Mouse (Mus musculus) retina, embryonic 14.5 days (tissue): ENCODE measurements around the gene Baz1b.
"Not testable (repeated sequence)": the region's sequence is repeated elsewhere in the genome, so short reads cannot be mapped to it uniquely, and the experiment has no call there.

Source experiments
- DNase-seq: peaks from one replicate; pipeline ENCODE4 v3.0.0-alpha.2; 2015; ENCODE audit warnings: low spot score

The Baz1b gene

DNA sequence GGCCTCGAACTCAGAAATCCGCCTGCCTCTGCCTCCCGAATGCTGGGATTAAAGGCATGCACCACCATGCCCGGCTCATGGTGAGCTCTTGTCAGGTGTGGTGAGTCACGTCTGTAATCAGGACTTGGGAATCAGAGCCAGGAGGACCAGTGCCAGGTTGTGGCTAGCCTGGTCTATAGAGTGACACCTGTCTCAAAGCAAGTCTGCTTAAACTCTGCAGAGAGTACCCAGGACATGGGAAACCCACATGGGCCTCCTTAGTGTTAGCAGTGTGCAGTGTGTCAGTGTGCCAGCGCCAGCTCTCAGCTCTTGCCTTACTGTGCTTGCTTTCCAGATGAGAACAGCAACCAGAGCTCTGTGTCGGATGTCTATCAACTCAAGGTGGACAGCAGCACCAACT is 7.4 kb upstream of the Baz1b start:
- no peak for DNase-seq

DNA sequence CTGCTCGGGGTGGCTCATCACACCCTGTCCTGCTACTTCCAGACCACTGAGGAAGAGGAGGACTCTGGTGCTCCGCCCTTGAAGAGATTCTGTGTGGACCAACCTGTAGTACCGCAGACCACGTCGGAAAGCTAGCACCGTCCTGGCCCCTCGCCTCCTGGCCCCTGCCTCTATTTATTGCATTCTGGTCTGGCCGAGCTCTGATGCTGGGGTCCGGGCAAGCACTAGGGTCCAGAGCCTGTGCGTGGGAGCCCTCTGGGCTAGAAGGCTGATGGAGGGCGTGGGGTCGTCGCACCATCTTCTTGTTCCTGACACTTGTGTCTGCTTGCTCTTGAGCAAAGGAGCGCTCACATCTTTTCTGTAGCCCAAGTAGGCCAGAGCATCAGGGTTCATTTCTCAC is 6.3 kb upstream of the Baz1b start:
- DNase-seq, result no peak

DNA sequence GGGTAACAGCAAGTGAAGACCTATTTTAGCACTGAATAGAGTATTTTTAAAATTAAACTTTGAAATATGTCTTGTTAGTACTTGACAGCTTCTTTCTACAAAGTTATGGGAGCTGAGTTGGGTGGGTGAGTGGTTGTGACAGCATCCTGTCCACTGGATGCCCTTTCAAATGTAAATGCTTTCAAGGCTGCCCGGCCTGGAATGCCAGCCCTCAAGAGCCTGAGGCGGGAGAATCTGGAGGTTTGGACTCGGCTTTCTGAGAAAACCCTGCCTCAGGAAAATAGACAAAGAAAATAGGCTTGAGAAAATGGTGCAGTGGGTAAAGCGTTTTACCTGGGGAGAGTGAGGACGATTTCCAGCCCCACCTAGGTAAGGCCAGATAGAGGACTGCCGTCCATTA is 5.3 kb upstream of the Baz1b start:
- no peak for DNase-seq

DNA sequence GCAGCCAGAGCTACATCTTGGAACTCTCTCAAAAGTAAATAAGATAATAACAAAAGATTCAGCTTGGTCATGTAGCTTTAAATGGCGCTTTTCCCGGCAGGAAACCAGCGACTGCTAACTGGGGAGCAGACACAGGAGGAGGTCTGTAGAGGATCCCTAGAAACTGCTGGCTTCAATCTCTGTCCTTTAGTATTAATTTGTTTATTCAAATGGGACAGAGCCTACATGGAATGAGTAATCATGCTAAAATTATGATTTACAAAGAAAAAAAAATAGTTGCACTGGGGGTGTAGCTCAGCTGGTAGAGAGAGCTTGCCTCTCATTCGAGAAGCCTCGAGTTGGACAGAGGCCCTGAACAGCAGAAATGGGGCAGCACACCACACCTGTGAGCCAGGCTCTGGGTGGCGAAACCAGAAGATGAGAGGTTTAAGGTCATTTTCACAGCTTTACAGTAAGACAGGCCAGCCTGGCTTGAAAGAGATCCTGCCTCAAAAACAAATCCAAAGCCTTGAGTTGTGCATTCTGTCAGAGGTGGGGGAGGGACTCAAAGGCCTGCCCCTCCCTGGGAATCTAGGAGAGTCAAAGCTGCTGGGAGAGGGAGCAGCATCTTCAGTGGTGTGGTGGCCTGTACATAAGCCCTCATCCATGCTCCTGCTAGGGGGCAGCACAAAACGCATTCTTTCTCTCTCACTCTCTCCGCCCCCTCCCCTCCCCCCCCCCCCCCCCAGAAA is 3.8 kb upstream of the Baz1b start:
- no peak for DNase-seq

DNA sequence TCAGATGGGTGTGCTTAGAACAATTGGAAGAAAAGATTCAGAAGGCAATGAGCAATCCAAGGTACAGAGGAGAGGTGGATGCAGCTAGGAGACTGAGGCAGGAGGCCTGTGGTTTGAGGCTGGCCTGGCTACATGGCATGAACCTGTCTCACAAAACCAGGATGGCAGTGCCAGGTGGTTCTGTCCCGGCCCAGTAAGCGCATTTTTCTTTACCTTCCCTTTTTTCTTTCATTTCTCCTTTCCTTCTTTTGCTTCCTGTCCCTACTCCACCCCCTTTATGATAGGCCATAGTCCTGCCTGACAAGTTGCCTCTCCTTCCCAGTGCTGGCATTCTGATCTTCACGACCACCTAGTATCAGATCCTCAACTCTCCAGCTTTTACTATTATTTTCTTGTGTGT is 2.0 kb upstream of the Baz1b start:
- DNase-seq, result no peak

DNA sequence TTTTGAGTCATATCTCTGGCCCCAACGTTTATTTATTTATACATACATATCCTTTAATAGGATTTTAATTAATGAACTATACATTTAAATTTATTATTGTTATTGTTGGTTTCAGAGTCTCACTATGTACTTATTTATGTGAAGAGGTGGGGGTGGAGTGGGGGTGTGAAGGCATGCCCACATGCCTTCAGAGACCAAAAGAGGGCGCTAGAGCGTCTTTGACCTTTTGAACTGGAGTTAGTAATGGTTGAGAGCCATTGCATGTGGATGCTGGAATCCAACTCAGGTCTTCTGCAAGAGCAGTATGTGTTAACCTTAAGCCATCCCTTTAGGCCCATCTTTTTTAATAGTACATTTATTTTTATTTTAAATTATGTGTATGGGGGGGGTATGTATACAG is 1.5 kb upstream of the Baz1b start:
- peak; percentile 66 for DNase-seq

DNA sequence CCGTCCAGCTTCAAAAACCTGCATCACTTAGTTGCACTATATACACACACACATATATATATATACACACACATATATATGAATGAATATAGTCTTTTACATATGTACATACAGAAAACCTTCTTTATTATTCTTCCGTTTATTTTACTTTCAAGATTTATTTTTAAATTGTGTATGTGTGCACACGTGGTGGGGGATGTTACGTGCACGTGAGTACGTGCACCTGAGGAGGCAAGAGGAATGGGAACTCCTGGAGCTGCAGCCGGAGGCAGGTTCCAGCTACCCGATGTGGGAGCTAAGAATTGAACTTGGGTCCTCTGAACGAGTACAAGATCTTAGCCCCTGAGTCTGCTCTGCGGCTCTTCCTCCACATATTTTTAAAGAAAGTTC is 838 bp upstream of the Baz1b start:
- no peak for DNase-seq

DNA sequence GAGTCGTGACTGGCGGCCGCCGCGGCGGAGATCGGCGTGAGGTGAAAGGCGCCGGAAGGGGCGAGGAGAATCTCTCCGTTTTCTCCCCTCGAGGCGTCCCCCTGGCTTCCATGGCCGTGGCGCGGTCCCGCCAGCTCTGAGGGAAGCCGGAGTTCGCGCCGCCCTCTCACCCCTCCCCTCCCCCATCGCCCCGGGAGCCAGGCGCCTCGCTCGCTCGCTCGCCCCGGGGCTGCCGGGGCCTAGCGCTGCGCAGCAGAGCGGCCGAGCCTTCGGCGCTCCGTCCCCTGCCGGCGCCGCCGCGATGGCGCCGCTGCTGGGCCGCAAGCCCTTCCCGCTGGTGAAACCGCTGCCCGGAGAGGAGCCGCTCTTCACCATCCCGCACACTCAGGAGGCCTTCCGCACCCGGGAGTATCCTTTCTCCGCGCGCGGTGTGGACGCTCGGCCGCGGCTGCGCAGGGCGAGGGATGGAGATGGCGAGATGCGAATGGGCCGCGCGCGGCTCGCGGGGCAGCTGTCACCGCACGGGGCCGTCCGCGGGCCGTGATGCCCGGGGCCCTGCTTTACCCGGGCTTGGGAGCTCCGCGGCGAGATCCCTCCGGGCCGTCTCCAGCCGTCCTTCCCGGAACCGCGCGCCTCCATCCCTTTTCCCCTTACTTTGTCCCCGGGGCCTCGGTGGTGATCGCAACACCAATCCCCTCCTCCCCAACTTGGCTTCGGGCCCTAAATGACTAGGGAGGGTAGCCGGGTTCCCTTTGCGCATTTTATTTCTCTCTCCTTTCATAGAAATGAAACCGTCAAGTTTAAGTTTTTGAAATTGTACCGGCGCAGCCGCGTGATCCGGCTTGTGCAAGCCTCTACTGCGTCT is 517 bp downstream of the Baz1b start:
- DNase-seq, result no peak

DNA sequence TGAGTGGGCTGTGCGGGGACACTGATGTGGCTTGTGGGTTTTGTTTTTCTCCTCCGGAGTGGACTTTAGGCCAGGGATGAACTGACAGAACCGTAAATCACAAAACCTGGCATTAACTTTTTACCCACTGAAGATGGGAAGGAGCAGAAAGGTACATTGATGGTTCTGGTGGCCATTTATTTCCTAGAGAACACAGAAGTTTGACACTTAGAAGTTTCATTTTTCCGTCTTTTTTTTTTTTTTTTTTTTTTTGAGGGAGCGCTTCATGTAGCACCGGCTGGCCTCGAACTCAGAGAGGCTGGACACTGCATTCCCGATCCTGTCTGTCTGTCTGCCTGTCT is 1.1 kb downstream of the Baz1b start:
- no peak for DNase-seq

DNA sequence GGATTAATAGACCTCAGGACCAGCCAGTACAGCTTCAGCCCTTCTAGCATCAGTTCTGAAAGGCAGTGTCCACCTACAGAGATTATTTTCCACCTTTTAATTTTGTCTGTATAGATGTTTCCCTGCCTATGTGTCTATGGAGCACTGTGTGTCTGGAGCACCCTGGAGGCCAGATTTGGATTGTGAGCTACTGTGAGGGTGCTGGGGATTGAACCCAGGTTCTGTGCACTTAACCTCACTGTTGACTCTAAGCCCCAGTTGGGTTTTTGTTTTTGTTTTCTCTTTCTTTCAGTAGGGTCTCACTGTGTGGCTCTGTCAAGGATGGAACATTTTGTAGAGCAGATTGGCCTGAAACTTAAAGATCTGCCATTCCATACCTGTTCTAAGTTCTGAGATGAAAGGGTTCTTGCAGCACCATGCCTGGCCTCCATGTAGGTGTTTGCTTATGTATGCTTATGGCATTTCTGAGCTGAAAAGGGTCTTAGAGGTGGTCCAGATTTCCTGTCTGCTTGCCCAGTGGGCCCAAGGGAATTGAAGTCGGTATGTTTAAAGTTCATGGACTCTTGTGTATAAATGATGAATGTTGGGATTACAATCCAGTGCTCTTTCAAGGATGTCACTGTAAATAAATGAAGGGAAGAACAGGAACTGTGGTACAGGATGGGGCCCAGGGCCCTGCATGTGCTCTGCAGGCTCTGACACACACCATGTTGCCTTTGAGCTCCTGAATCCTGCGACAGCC is 2.4 kb downstream of the Baz1b start:
- DNase-seq, result no peak

DNA sequence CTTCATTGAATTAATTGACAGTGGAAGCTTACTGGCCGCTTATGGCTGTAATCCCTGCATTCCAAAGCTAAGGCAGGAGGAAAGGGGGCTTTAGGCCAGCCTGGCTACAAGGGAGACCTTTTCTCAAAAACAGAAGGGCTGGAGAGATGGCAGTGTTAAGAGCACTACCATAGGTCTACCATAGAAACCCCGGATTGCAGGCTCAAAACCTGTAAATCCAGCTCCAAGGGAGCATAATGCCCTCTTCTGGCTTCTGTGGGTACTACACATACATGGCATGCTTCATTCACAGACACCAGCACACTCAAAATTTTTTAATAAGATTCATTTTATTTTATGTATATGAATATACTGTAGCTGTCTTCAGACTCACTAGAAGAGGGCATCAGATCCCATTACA is 4.6 kb downstream of the Baz1b start:
- DNase-seq, result peak; percentile 83

DNA sequence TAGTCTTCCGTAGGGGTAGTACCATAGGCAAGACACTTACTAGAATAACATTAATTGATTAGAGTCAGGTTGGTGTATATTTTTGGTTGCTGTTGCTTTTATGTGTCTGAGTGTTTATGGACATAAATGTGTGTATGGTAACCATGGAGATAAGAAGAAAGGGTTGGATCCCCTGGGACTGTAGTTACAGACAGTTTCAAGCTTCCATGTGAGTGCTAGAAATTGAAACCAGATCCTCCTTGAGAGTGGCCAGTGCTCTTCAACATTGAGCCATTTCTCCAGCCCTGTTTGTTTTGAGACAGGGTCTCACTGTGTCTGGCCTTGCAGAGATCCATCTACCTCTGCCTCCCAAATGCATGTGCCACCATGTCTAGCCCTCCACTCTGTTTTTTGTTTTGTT is 5.4 kb downstream of the Baz1b start:
- no peak for DNase-seq

DNA sequence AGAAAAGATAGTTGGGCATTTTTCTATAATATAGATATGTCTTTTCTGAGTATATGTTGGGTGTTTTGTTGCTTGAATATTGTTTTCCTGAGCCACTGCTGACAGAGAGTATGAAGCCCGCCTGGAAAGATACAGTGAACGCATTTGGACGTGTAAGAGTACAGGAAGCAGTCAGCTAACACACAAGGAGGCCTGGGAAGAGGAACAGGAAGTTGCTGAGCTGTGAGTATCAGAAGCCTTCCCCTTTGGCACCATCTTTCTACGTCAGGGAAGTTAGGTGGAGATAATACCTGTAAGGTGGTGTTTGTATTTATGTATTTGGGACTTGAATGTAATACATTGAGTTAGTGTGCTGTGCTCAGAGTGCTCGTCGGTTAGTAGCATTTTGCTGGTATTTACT is 9.3 kb downstream of the Baz1b start:
- DNase-seq, result no peak

DNA sequence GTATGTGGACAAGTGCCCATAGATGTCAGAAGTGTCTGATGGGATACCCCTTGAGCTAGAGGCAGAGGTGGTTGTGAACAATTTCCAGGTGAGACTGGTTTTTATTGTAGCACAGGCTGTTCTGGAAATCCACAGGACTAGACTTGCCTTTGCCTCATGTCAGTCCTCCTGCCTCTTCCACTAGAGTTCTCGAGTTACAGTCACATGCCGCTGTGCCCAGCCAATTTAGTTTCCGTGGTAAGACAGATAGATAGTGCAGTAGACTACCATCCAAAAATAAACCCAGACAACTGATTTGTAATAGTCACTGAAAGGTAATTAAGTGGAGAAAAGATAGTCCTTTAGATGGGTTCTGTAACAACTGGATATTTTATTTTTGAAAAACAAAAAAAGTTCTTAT is 15.7 kb downstream of the Baz1b start:
- DNase-seq, result no peak

DNA sequence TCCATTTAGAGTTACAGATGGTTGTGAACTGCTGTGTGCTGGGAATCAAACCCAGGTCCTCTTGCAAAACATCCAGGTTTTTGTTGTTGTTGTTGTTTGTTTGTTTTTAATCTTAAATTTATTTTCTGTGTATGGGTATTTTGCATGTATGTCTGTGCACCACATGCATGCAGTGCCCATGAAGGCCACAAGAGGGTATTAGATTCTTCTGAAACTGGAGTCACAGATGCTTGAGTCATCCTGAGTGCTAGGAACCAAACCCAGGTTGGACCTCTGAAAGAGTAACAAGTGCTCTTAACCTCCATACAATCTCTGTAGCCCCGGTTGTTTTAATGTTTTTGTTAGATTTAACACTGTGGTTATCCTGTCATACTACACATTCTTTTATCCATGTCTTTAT is 21.1 kb downstream of the Baz1b start:
- peak; percentile 22 for DNase-seq

DNA sequence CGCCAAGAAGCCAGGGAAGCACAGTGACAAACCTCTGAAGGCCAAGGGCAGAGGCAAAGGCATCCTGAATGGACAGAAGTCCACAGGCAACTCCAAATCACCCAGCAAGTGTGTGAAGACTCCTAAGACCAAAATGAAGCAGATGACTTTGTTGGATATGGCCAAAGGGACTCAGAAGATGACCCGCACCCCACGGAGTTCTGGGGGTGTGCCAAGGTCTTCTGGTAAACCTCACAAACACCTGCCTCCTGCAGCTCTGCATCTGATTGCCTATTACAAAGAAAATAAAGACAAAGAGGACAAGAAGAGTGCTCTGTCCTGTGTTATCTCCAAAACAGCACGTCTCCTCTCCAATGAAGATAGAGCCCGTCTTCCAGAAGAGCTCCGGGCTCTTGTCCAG is 29.8 kb downstream of the Baz1b start:
- DNase-seq, result no peak

DNA sequence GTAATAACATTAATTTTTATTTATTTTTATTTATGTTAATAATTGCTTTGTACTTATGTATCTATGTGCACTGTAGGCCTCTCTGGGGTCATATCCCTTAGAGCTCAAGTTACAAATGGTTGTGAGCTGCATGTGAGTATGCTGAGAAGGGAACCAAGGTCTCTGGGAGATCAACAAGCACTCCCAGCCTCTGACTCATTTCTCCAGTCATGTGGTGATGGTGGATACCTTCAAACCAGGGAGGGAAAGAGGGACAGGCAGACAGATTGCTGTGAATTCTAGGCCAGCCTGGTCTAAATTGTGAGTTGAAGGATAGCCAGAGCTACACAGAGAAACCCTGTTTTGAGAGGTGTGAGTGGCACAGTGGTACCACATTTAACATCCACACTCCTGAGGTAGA is 33.9 kb downstream of the Baz1b start:
- no peak for DNase-seq

DNA sequence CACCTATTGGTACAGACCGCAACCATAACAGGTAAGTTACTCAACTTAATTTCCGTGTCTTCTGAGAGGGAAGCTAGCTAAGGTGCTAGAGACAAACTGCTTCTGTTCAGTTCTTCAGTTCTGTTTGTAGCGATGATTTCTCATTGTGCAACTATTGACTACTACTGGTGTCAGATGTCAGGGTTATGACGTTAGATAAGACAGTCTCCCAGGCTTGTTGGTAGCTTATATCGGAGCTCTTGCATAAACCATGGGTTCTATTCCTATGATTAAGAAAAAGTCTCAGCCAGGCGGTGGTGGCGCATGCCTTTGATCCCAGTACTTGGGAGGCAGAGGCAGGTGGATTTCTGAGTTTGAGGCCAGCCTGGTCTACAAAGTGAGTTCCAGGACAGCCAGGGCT is 35.0 kb downstream of the Baz1b start:
- DNase-seq, result no peak

DNA sequence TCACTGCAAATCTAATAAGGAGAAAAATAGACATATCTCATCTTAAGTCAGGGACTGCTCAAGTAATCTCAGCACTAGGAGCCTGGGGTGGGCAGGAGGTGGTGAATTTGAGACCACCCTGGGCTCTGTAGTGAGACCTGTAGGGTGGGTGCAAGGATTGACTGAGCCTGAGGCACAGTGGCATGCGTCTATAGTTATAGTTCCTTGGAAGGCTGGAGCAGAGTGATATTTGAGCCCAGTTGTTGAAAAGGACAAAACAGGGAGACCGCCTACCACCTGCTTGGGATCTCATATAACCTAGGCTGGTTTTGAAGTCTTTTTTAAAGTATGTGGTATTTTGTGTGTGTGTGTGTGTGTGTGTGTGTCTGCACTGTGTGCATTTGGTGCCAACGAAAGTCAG is 37.1 kb downstream of the Baz1b start:
- no peak for DNase-seq

DNA sequence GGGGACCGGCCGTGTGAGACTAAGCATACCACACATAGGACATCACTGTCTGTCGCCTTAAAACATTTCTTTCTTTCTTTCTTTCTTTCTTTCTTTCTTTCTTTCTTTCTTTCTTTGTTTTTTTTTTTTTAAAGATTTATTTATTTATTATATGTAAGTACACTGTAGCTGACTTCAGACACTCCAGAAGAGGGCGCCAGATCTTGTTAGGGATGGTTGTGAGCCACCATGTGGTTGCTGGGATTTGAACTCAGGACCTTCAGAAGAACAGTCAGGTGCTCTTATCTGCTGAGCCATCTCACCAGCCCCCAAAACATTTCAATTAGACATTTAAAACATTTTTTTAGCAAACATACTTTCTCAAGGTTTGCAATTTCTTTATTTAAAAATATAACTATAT is 38.8 kb downstream of the Baz1b start:
- DNase-seq, result not testable (repeated sequence)

DNA sequence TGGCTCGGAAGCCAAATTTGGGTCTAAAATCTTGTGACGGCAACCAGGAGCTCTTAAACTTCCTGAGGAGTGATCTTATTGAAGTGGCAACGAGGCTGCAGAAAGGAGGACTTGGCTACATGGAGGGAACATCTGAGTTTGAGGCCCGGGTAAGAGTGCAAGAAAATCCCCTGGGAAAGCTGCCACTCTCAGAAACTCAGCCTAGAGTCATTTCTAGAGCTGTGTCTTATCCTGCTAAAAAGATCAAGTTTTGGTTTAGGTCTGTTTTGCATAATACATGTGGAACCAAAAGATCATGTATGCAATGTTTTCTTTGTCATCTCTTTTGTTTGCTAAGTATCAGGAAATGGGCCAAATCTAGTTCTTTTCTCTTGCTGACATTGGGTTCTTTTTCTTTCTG is 43.1 kb downstream of the Baz1b start:
- no peak for DNase-seq

DNA sequence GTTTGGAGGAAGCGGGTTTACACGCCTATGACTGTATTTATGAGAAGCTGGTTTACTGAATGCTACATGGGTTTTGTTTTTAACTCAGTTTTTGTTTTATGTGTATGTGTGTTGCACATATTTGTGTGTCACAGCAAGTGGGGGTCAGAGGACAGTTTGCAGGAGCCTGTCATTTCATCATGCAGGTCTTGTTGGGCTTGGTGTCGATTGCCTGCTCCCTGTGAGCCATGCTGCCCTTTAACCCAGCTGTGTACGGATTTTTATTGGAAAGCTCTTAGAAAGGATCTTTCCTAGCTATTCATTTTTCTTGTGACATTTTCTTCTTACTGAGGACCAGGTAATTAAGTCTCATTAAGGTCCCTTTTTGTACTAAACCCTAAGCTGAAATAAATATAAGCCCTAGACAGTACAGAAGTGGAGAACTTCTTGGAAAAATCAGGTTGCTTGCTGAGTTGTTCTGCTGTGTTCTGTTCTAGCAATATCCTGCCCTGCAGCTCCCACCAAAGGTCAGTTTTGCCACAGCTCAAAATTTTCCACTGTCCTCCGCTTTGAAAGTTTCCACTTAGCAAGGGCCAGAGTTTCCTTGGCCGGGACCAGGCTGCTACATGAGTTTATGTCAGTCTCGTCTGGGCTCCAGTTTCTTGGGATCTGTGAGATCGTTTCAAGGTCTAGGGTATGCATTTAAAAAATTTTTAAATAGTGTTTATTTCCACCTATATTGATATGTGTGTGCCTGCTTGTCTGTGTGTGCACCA is 46.3 kb downstream of the Baz1b start:
- no peak for DNase-seq
